Mouse (Mus musculus) embryo, embryonic 9.5 days (tissue): ENCODE data around the gene Birc6.
"Not testable (repeated sequence)": the region's sequence is repeated elsewhere in the genome, so short reads cannot be mapped to it uniquely, and the experiment has no call there.

ENCODE experiments used
- DNase-seq: peaks from one replicate; pipeline ENCODE4 v3.0.0-alpha.2; 2017; ENCODE audit errors: extremely low spot score

The Birc6 gene

GRCm38 (mm10) chr17:74559891-74560290 is 31.8 kb downstream of the Birc6 start:
- DNase-seq, result no peak

- DNase-seq, result no peak
Observed at GRCm38 (mm10) chr17:74564151-74564550, 36.1 kb downstream of the Birc6 start.

- DNase-seq, result no peak
Observed at GRCm38 (mm10) chr17:74569219-74569618, 41.1 kb downstream of the Birc6 start.

GRCm38 (mm10) chr17:74570585-74570984 is 42.5 kb downstream of the Birc6 start:
- DNase-seq, result no peak

GRCm38 (mm10) chr17:74577173-74577572 is 49.1 kb downstream of the Birc6 start:
- DNase-seq, result no peak

GRCm38 (mm10) chr17:74579586-74579985 is 51.5 kb downstream of the Birc6 start:
- no peak for DNase-seq

- DNase-seq, result no peak
Observed at GRCm38 (mm10) chr17:74580738-74581137, 52.6 kb downstream of the Birc6 start.

- DNase-seq, result no peak
Observed at GRCm38 (mm10) chr17:74586768-74587167, 58.7 kb downstream of the Birc6 start.

- no peak for DNase-seq
Observed at GRCm38 (mm10) chr17:74598908-74599307, 70.8 kb downstream of the Birc6 start.

- DNase-seq, result no peak
Observed at GRCm38 (mm10) chr17:74599396-74599795, 71.3 kb downstream of the Birc6 start.

- DNase-seq, result no peak
Observed at GRCm38 (mm10) chr17:74601201-74601600, 73.1 kb downstream of the Birc6 start.

GRCm38 (mm10) chr17:74630798-74631197 is 102.7 kb downstream of the Birc6 start:
- no peak for DNase-seq

- DNase-seq, result no peak
Observed at GRCm38 (mm10) chr17:74642445-74642844, 114.3 kb downstream of the Birc6 start.

- DNase-seq, result no peak
Observed at GRCm38 (mm10) chr17:74658362-74658761, 130.3 kb downstream of the Birc6 start.

GRCm38 (mm10) chr17:74668010-74668409 is 139.9 kb downstream of the Birc6 start:
- no peak for DNase-seq

- DNase-seq, result no peak
Observed at GRCm38 (mm10) chr17:74670031-74670430, 141.9 kb downstream of the Birc6 start.

- DNase-seq, result no peak
Observed at GRCm38 (mm10) chr17:74672446-74672845, 144.4 kb downstream of the Birc6 start.

GRCm38 (mm10) chr17:74673251-74673650 is 145.2 kb downstream of the Birc6 start:
- peak; percentile 11 for DNase-seq

- DNase-seq, result no peak
Observed at GRCm38 (mm10) chr17:74678061-74678460, 150.0 kb downstream of the Birc6 start.

- DNase-seq, result no peak
Observed at GRCm38 (mm10) chr17:74684927-74685326, 156.8 kb downstream of the Birc6 start.

GRCm38 (mm10) chr17:74688555-74688954 is 160.5 kb downstream of the Birc6 start:
- DNase-seq, result no peak

- no peak for DNase-seq
Observed at GRCm38 (mm10) chr17:74689406-74689805, 161.3 kb downstream of the Birc6 start.

- not testable (repeated sequence) for DNase-seq
Observed at GRCm38 (mm10) chr17:74701661-74702060, 173.6 kb downstream of the Birc6 start.

GRCm38 (mm10) chr17:74705480-74705879 is 177.4 kb downstream of the Birc6 start:
- no peak for DNase-seq

- DNase-seq, result no peak
Observed at GRCm38 (mm10) chr17:74706593-74706992, 178.5 kb downstream of the Birc6 start.
